Mouse (Mus musculus) ES-CJ7 (cell line): ENCODE results near the gene Cep57l1.

ENCODE experiments used
- DNase-seq: peaks from one replicate; pipeline ENCODE4 v3.0.0; 2011; ENCODE audit warnings: low read depth, low spot score

Gene Cep57l1

DNA sequence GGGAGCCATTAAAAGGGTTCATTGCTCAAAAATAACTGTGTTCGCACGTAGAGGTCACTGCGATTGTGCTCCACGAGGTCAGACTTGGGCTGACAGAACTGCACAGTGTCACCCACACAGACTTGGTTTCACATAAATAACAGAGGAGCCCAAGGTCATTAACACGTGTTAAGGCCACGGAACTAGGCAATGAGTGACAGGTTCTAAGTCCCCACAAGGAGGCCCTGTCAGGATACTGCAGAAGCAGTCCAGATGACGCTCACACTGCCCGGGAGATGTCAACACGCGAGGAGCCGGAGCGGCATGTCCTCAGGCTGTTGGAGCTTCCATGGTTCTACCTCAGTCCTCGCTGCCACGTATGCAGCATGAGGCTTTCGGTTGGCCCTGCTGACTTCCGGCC is 72.4 kb downstream of the Cep57l1 start:
- DNase-seq, result no peak

DNA sequence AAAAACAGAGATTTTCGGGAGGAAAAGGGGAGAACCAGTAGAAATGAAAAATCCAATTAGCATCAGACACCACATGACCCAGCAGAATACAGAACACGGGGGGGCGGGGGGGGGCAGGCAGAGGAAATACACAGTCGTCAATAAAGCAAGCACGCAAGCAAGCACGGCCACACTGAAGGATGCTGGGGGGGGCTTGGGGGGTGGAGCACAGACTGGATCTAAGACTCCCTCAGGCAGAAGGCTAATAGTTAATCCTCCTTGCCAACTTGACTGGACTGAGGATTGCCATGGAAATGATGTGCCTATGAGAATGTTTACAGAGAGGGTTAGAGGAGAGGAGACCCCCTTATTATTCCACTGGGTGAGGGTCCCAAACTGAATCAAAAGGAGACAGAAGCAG is 74.3 kb downstream of the Cep57l1 start:
- no peak for DNase-seq

DNA sequence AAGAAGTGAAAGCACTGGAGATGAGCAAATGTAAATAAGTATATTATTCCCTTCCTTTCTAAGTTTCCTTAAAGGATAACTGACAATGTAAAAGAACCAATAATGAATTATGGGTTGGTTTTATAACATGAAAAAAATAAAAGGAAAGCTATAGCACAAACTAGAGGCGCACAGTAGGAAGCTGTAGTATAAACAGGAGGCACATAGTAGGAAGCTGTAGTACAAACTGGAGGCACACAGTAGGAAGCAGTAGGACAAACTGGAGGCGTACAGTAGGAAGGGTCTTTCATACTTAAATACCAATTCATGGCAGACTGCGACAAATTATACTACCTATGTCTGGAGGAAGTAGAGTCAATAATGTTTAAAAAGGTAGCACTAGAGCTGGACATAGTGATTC is 76.5 kb downstream of the Cep57l1 start:
- DNase-seq, result no peak

DNA sequence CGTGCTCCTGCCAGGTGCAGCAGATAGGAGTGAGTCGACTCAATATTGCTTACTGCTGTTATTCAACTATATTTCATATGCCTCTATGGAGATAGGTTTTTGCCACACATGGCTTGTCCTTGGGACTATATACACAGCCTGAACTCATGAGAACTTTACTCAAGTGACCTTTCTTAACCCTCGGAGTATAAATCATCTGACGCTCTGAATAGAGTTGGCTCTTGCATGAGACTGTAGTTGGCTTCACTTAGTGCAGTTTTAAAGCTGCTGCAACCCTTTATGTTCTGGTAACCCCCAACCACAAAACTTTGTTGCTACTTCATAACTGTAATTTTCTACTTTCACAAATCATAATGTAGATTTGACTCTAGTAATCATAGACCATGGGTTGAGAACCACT is 77.7 kb downstream of the Cep57l1 start:
- no peak for DNase-seq

DNA sequence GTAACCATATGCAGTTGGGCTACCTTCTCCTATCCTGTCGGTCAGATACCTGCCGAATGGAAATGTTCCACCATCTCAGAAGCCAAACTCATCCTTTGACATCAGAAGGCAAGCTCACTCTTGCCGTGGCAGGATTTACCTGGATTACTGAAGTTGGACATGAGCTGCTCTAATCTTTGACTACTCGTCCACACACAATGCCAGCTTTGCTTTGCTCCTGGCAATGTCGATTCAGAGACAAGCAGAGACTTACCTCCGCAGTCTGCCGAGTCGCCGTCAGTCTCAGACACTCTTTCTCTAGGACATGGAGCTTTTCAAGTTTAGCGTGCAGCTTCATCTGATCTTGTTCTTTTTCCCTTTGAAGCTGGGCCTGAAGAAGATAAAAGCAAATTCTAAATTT is 78.9 kb downstream of the Cep57l1 start:
- DNase-seq, result no peak

DNA sequence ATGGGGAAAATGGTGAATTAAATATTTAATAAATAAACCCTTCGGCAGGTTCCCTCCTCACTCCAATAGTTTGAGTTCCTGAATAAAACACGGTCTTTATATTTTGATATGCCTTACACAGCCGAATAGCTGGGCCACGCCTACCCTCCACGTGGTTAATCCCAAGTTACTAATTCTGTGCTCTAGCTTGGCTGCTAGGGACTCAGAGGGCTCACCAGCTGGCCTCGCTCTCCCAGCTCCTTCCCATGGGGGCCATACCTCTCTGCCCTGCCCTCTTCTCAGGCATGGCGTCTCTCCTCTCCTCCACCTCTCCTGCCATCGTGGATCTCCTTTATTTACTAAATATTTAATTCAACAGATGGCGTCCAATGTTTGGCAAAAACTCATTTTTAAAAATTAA is 83.5 kb downstream of the Cep57l1 start:
- no peak for DNase-seq

DNA sequence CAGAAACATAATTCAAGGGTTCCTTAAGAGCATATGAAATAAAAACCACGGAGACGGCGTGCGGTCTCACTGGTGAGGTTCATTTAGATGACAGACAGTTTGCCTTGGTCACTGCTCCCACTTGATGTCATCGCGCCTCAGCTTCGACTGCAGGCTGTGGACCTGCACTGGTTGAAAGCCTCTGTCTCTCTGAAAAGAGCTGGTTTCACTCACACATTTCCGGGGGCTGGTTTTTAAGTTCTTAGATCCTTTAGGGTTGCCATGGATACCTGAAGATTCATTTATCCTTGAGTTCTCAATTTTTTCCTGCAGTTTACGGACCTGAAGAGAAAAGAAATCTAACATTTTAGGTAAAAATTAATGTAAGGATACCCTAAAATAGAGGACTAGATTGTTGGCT is 90.1 kb downstream of the Cep57l1 start:
- DNase-seq, result no peak

DNA sequence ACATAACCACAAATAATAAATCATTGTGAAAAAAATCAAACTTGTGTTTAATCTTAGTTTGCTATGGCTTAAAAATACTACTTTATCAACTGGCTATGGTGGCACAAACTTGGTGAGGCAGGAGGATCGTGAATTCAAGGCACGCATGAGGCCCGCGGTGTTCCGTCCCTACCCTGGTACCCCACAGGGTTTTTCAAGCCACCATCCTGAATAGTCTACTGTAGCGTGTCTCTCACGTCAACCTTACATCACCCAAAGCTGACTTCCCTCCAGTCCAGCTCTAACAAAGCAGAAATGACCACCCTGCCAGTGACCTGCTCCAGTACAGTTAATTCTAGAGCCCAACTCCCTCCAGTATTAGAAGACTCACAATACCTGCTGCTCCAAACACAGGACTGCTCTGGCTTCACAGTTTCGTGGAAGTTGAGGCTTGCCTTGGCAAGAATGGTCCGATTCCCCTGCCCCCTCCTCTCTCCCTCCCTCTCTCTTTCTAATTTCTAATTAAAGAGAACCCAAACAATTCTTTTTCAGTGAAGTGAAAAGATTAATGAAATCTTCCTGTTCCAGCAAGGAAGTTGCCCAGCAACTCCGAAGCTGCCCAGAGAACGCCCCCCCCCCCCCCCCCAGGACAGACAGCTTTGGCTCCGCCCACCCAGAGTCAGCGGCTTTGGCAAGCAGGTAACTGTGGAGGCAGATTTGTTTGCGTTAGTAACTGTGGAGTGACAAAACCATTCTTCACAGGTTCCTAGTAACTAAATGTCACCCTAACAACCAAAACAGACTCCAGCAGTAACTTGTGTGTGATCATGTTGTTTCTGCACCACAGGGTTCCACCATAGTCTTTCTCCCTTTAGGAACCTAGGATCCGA is 93.4 kb downstream of the Cep57l1 start, which contains the start of gene Ccdc162:
Ccdc162 (minus strand) TSS at position 606 of the 869 bp plus-strand sequence.
- DNase-seq, result no peak

DNA sequence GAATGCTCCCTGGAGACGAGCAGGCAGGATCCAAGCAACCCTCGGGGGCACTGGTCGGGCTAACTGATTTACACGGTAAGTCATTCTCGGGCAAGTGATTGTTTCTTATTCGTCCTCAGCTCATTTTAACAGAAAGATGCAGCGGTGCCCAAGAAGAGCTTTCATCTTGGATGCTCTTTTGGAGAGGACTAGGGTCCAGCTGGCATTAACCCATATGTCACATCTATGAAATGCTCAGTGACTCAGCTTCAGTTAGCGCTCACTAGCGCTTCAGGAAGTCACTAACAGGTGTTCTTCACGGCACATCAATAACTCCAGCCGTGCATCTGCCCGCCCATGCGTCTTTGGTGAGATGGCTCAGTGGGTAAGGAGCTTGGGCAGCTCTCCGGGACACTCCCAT is 94.1 kb downstream of the Cep57l1 start:
- no peak for DNase-seq

DNA sequence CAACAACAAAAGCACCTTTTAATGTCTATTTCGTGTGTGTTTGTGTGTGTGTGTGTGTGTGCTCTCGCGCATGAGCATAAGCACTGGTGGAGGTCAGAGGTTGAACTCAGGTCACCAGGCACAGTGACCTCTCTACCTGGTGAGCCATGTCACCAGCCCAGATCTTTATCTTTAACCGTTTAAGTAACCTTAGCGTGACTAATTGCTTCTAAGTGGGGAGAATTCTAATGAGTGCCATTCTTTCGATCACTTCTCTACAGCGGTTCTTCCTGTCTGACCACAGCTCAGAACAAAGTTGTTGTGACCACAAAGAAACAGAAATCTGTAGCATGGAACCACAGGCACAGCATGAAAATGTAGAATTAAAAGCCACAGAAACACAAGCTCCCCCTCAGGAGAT is 98.2 kb downstream of the Cep57l1 start:
- DNase-seq, result no peak

DNA sequence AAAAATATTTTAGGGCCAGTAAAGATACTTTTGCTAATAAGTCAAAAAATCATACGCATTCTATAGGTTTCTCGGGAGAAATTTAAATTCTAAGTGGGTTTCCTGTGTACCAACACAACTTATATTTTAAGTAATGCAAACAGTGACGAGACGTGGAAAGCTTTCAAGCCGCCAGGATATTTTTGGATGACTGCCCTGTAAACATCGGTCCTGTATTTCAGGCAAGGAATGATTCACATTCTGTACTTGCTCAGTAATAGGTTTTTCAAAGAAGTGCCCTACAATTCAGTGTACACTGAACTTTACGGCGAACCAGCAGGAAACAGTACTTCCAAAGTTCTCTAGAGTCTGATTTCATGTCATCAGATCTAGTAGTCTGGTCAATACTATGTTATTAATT is 98.9 kb downstream of the Cep57l1 start:
- DNase-seq, result no peak

DNA sequence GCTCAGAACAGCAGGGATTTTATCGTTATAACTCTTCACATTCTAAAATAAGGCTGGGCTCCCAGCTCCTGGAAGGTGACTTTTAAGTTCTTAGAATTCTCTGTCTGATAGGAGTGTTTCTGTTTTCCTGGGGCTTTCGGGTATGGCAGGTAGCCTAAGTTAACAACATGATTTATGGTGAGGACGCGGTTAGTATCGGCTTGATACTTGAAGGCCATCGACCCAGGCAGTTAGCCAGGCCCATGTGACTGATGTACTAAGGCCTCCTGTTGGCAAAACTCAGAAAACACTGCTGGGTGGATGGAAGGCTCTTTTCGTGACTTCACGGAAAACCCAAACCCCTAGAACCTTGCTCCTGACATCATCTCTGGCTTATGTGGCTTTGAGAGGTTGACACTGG is 100.3 kb downstream of the Cep57l1 start:
- DNase-seq, result no peak

DNA sequence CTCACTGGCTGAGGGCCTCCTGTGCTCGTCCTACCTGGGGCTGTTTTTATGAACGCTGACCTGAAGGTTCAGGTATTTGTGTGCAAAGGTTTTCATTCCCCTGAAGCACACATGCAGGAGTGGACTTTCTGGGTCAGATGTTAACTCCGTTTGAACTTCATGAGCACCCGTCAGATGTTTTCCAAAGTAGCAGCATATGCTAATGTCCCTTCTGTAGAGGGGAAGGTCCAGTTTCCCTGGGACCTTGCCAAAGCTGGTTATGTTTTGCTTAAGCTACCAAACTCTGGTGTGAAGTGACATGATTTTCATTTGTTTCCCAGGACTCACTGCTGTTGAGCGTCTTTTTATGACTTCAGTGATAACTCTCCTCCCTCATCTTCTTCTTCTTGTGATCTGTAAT is 110.0 kb downstream of the Cep57l1 start:
- DNase-seq, result no peak

DNA sequence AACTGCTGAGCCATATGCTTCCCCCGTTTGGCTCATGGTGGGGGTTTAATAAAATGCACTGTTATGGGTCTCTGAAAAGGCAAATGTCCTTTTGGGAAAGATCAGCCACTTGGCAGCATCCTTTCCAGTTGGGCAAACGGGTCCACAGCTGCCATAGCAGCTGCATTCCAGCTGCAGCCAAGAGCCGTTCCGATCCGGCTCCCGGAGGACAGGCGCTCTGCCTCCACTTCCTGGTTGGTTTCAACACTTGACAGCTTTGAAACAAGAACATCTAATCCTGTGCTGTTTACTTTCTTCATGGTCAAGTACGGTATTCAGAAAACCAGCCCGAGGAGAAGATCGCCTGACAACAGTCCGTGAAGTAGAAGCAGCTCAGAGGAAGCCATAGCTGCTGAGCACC is 112.6 kb downstream of the Cep57l1 start:
- no peak for DNase-seq

DNA sequence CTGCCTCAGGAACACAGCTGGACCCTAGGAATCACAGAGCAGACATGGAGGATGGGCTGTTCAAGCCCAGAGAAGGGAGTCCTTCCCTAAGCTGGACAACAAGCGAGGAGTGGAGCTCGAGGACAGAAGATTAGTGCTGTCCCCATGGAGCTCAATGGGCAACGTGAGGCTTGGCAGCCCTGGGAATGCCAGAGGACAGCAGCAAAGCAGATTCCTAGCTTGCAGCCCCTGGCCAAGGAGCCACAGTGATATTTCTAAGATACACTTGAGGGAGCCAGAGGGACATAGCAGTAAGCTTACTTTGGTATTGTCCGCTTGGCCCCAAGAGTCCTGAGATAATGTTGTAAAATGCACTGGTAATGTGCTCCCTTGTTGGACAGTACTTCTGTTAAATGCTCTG is 118.7 kb downstream of the Cep57l1 start:
- DNase-seq, result no peak

DNA sequence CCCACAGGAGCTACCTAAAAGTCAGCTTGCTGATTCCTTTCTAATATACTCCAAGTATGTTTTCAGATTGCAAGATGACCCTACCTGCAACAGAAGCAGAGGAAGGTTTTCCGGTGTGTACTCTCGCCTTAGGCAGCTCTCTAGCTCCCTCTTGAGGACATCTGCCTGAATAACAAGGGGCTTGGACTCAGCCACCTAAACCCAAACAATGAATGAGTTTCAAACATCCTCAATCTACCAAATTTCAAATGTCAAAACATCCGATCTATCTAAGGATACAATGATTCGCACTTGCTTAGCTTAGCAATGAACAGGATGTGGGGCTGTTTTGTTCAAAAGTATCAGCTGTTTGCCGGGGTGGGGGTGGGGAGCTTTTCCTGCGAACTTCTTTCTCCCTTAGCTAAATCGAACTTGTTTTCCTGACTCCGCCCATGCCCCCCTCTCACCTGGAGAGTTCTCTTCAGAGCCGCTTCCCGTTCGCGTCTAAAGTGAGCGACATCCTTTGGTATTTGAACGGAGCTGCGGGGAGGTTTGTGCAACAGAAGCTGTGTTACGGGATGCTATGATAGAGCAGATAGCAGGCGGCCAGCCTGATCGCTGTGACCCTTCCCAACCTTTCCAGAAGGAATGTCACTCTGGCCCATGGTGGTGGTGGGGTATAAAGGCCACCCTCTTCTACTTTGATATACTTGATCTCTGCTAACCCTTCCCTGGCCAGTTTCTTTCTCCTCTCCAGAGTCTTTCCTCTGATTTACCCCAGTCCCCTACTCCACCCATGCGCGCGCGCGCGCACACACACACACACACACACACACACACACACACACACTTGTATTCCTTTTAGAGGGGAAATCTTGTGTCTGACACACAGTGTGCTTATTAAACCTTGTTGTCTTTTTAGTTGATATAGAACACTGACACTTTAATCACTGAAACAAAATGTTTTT is 119.5 kb downstream of the Cep57l1 start:
- DNase-seq, result peak; percentile 84

DNA sequence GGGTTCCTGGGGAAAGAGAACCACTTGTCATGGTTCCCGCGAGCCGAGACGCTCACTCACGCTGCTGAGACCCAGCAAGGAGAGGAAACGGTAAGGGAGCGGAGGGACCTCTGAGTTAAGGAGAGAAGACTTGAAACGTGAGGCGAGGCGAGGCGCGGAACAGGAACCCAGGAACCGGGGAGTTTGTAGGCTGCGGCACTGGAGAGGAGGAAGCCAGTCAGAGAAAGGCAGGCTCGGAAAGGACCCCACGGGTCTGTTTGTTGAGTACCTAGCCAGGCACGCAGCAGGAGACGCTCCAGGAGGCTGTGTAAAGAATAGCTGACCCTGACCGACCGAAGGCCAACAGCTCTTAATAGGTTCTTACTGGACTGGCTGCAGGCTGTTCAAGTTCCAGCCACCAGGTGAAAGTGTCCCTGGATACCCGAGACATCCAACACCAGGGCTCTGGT is 125.1 kb downstream of the Cep57l1 start:
- DNase-seq, result peak; percentile 94

DNA sequence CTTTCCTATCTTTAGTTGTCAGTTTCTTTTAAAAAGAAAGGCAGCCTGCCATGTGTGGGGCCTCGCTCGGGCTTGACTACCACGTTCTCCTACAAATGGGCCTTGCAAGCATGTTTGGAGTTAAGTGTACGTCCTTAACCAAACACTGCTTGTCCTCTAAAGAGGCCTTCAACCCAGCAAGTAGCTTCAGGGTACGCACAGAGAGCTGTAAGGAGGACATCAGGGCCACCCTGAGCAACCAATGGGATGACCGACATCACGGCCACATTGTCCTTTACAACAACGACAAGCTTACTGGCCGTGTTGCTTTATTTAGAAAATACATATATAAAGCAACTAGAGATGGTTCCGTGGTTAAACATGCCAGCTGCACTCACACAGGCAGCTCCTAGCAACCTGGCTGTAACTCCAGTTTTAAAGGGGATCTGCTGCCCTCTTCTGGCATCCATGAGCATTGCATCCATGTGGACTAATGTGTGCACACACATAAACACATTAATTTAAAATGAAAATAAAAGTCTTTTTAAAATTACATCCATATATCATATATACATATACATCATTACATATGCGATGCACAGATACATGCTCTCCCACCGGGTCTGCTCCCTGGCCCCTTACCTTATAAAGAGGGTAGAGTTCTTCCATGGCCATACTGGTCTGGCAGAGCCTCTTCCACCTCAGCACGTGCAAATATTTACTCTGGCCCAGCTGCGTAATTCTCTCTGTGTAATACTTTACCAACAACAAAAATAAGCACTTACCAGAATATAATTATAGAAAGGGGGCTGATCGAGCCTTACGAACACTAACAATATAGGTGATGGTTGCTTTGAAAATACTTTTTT is 126.9 kb downstream of the Cep57l1 start:
- peak; percentile 73 for DNase-seq

DNA sequence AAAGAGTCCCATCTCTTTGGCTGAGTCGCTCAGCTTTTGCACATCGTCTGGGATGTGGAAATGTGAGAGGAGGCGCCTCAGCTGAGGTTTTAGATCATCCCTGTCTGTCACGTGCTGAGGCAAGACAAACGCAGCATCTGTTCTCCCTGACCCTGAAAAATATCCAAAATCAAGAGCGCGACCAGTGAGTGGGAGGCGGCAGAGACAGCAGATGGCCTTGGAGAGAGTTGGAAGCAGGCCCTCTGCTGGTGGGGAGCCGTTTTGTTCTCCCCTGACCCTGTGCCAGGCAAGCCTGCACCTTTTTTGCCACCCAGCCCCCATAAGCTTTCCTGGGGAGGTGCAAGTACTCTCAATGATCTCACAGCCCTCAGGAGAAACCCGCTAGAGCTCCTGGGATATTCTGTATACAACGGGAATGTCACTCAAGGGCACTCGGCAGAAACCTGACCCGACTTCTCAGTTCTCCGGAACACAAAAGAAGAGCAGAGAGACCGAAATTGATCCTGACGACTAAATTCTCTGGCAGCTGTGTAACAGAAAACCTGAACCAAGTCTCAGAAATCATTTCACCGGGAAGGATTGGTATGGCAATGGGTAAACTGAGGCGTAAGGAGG is 130.8 kb downstream of the Cep57l1 start:
- peak; percentile 82 for DNase-seq

DNA sequence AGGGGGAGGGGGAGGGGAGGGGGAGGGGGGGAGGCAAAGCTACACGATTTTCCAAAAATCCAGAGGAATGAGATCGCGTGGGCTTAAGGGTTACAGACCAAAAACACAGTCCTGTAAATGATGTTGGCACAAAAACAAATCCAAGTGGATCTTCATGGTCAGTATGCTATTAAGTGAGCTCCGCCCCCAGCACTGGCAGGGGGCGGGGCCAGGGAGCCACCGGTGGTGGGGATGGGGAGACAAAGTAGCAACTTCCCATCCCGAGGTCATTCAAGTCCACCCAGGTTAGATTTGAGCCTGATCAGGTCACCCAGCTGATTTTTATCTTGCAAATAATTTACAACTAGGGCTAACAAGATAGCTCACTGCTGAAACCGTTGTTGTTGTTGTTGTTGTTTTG is 132.3 kb downstream of the Cep57l1 start:
- no peak for DNase-seq

DNA sequence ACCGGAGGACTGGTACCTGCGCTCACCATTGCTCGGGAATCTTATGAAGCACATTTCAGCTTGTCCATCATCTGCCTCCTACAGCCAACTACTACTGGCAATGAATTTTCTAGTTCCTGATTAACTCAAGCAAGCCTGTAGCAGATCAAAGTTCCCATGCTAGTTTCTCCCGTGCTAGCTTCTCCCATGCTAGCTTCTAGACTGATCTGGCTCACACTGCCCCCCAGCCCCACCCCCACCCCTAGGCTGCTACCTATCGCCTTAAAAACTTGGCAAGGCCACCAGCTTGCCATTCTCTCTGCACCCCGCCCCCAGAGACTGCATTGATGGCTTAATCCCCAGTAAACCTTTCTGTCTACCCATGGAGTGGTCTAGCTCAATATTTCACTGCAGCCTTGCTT is 133.0 kb downstream of the Cep57l1 start:
- no peak for DNase-seq
